Mouse (Mus musculus) ES-Bruce4 (cell line): Measurements from ENCODE around the gene Faap24.

Source experiments
- CTCF ChIP-seq: IDR thresholded peaks from one replicate; pipeline ENCODE4 v1.8.1; 2011; ENCODE audit warnings: low read depth, low read length
- EP300 ChIP-seq: IDR thresholded peaks from 2 replicates; pipeline ENCODE4 v1.6.1; 2011; ENCODE audit warnings: low read depth, low read length; ENCODE audit not compliant: insufficient read depth
- POLR2A ChIP-seq: IDR thresholded peaks from one replicate; pipeline ENCODE4 v1.8.1; 2011; ENCODE audit warnings: low read length; ENCODE audit not compliant: insufficient read depth

DNA sequence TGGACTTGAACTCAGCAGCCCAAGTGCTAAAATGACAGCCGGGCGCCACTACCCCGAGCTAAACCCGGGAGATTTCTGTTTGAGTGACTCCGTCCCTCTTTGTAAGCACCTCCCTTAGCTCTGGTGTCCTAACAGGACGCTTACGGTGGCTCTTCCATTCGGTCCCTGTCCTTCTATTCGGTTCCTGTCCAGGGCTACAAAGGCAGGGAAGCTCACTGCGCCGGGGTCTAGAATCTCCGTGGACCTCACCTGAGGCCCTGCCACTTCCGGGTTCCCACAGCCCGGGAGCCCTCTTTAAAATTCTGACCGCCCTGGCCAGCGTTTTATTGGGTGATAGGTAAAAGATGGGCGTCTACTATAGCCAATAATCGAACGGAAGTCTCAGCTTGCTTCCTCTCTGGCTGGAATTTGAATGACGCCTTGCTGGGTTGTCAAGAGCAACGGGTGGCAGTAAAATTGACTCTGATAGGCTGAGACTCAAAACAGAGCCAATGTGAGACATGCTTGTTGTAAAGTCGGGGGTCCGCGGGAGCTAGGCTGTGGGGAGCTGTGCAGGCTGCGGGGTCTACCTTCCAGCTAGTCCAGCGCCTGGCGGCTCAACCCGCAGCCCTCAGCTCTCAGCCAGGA lies at the start of gene Faap24, which contains the start of gene Cep89:
- TF ChIP-seq CTCF (no peak), POLR2A (no peak), EP300 (no peak)
